Mouse (Mus musculus) hindbrain, postnatal 0 days (tissue): ENCODE measurements around the gene Mroh8. TPM values are rescaled to one million over a fixed set of nuclear protein-coding genes. Genes with fewer than 3 reads are reported as not detected.
A peak's percentile ranks its signal among the peaks of the same experiment; 100 is the strongest.

Experiments used
- ATAC-seq: fragments of 200-750 bp; cut with Nextera tagmentation; 2 replicates; pipeline ENCODE4 v1.8.0; 2017; ENCODE audit warnings: mild to moderate bottlenecking, moderate TSS enrichment, moderate library complexity
- DNase-seq: peaks from one replicate; pipeline ENCODE4 v3.0.0-alpha.2; 2015; ENCODE audit warnings: low spot score
- H3K27ac ChIP-seq: fragments of 300-500 bp; sonication (generic); 2 replicates; pipeline ENCODE4 v1.5.1; 2014; ENCODE audit warnings: mild to moderate bottlenecking
- H3K27me3 ChIP-seq: fragments of 300-500 bp; sonication (generic); 2 replicates; pipeline ENCODE4 v1.6.1; 2014; ENCODE audit warnings: low read length, mixed read lengths; ENCODE audit not compliant: insufficient read depth
- H3K36me3 ChIP-seq: fragments of 300-500 bp; sonication (generic); 2 replicates; pipeline ENCODE4 v1.6.1; 2014; ENCODE audit warnings: low read length, mixed read lengths; ENCODE audit not compliant: insufficient read depth
- H3K4me1 ChIP-seq: fragments of 300-500 bp; sonication (generic); 2 replicates; pipeline ENCODE4 v1.6.1; 2014; ENCODE audit warnings: antibody characterized with exemption, low read length, mixed read lengths; ENCODE audit not compliant: insufficient read depth
- H3K4me2 ChIP-seq: fragments of 300-500 bp; sonication (generic); 2 replicates; pipeline ENCODE4 v1.6.1; 2014; ENCODE audit warnings: low read depth, mild to moderate bottlenecking, low read length, moderate library complexity, mixed read lengths
- H3K4me3 ChIP-seq: fragments of 300-500 bp; sonication (generic); 2 replicates; pipeline ENCODE4 v1.5.1; 2014; ENCODE audit warnings: low read length
- H3K9ac ChIP-seq: fragments of 300-500 bp; sonication (generic); replicated peaks from 2 replicates; pipeline ENCODE4 v1.6.1; 2014; ENCODE audit warnings: mild to moderate bottlenecking, low read length, moderate library complexity, mixed read lengths
- H3K9me3 ChIP-seq: fragments of 300-500 bp; sonication (generic); 2 replicates; pipeline ENCODE4 v1.6.1; 2016; ENCODE audit warnings: low read length, mixed read lengths
- CTCF ChIP-seq: IDR thresholded peaks from 2 replicates; pipeline ENCODE4 v1.5.1; 2016; ENCODE audit warnings: antibody characterized with exemption, control low read depth, low read depth
- WGBS: fragments of 180-500 bp; shearing (Covaris S2); extraction: QIAGEN DNeasy Blood & Tissue Kit; methylation state at CpG from one replicate; pipeline ENCODE4 v1.1.7; 2014; 5-methylcytosine and 5-hydroxymethylcytosine counted together
- polyA plus RNA-seq: library from polyadenylated mRNA; unstranded; fragments of >200 nt; fragmentation: Nextera tagmentation; extraction: Ambion mirVana; gene quantifications from 2 replicates; pipeline ENCODE4 v1.2.1, GENCODE M21; 2015
- total RNA-seq: library from RNA; depleted of rRNA; stranded (reverse); fragments of >200 nt; gene quantifications from 2 replicates; pipeline ENCODE4 v1.2.3, GENCODE M21; 2014

The Mroh8 gene
- total and polyA plus RNA-seq, 2 experiments from 2014 or later: 0.70 TPM; not detected in 1

DNA sequence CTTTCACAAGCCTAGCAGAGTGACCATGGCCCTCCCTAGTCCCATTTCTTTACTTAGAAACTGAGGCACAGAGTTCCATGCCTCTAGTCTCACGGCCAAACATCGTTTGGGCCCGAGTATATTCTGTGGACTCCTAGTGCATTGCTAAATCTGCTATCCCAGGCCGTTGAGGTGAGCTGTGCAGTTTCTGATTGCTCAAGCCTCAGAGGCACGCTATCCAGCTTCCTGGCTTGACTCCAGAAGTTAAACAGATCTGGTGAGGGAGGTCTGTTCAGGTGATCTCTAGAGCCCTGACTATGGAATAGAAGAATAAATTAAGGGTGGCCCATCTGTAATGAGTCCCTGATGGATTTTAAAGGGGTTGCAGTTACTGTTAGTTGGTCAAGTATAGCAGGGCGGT is 37.9 kb upstream of the Mroh8 start:
- DNase-seq: no peak
- peaks cover 4% of the 10 kb centered on the region; the same call in 1 of the 2 replicates for H3K4me1 ChIP-seq

DNA sequence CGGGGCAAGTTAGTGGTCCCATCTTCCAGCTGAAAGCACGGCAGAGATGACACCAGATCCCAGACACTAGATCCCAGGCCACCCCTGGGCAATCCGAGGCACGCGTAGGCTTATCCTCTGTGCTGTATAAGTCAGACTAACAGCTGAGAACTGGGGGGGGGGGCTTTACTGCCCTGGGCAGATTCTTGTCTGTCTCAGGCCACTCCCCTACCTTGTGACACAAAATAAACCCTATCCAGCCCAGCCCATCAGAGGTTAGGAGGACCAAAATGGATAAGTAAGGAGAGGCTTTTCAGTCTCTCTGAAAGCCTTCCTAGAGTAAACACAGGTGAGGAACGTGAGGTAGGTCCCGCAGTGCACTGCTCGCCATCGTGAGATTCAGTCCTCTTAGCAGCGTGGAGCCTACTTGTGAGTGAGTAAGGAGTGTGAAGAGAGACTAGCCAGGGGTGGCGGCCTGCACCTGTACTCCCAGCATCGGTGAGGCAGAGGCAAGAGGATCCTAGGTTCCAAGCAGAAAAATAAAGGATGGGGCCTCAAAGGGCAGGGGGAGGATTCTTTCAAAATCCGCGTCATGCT is 37.1 kb upstream of the Mroh8 start:
- Histone ChIP-seq H3K27ac (no peak overlapping the region), H3K4me2 (no peak overlapping the region), H3K9me3 (no peaks in the 10 kb centered on the region), H3K36me3 (peaks cover 35% of the 10 kb centered on the region), H3K4me1 (peaks cover 4% of the 10 kb centered on the region; the same call in 1 of the 2 replicates), H3K27me3 (no peaks in the 10 kb centered on the region), H3K4me3 (no peak overlapping the region), H3K9ac (no peak overlapping the region)
- 82% methylated on average over 14 of the region's 14 CpGs for WGBS
- ATAC-seq: no peak
- no peak for DNase-seq
- no peak for TF ChIP-seq CTCF

More for the DNA sequence above, 37.9 kb upstream of the Mroh8 start:
- WGBS: 76% methylated on average over 6 of the region's 6 CpGs
- no peaks in the 10 kb centered on the region for H3K27me3 ChIP-seq
- H3K9ac ChIP-seq: no peak overlapping the region
- peaks cover 37% of the 10 kb centered on the region for H3K36me3 ChIP-seq
- H3K9me3 ChIP-seq: no peaks in the 10 kb centered on the region
- H3K27ac ChIP-seq: no peak overlapping the region
- TF ChIP-seq CTCF: no peak
- no peak overlapping the region for H3K4me2 ChIP-seq
- H3K4me3 ChIP-seq: no peak overlapping the region
- ATAC-seq: no peak

DNA sequence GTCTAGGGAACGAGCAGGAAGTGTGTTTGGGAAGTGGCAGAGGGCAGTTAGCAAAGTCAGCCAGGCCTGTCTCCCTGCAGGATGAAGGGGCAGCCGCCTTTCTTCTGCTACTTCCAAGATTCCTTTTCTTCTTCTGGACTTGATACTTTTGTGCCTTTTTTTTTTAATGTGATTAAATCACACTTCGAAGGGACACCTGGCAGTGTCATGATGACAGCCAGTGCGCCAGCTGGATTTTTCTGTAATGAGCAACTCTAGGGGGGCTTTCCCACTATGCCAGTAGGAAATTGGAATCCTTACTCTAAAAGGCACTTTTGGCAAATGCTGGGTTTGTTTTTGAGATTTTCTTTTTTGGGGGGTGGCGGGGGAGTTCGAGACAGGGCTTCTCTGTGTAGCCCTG is 36.1 kb upstream of the Mroh8 start:
- DNase-seq (no peak), ATAC-seq (no peak)
- no peaks in the 10 kb centered on the region for H3K9me3 ChIP-seq
- H3K9ac ChIP-seq: no peak overlapping the region
- no peak overlapping the region for H3K4me3 ChIP-seq
- H3K36me3 ChIP-seq: peaks cover 35% of the 10 kb centered on the region
- H3K27ac ChIP-seq: 0 out of 2 replicates have a peak overlapping the region, but pooled peaks have one; percentile 68
- H3K4me2 ChIP-seq: no peak overlapping the region
- no peaks in the 10 kb centered on the region for H3K27me3 ChIP-seq
- peaks cover 4% of the 10 kb centered on the region; the same call in 1 of the 2 replicates for H3K4me1 ChIP-seq
- TF ChIP-seq CTCF: no peak
- WGBS: 71% methylated on average over 6 of the region's 6 CpGs

DNA sequence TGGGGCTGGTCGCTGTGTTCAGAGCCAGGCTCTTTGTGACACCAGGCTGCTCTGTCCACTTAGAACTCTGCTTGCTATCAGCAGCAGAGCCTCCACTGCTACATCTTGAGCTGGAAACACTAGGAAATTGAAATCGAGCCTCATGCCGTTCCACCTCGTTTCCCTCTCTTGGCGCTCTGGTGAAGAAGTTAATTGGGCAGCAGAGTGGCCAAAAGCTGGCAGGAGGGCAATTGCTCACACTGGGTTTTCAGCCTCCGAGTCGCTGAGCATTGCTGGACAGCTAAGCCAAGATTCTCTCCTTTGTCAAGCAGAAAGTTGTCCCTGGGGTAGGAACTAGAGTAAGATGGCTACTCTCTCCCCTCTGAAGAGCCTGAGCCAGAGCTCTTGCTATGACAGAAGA is 35.0 kb upstream of the Mroh8 start:
- H3K9me3 ChIP-seq: no peaks in the 10 kb centered on the region
- 31% methylated on average over 7 of the region's 7 CpGs for WGBS
- peaks cover 40% of the 10 kb centered on the region for H3K36me3 ChIP-seq
- peak; percentile 67 for ATAC-seq
- H3K27me3 ChIP-seq: no peaks in the 10 kb centered on the region
- TF ChIP-seq CTCF: no peak
- no peak overlapping the region for H3K4me2 ChIP-seq
- peaks cover 4% of the 10 kb centered on the region; the same call in 1 of the 2 replicates for H3K4me1 ChIP-seq
- H3K9ac ChIP-seq: no peak overlapping the region
- H3K4me3 ChIP-seq: no peak overlapping the region
- DNase-seq: peak; percentile 84
- H3K27ac ChIP-seq: peak overlapping the region; percentile 68

DNA sequence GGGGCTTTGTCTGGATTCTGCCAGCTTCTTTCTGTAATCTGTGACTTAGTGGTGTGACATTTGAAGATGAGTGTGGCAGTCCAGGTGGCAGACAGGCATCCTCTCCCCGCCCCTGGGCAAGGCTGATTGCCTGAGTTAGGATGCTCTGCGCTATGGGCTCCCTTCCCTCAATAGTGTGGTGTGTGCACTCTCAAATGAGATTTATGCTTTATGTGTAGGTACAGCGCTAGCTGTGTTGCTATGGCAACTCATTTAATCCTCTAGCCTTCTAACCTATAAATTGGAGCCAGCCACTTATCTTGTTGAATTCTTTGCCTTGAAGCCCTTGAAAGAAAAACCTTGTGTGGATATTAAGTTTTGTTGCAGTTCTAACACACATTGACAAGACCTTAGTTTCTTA is 34.4 kb upstream of the Mroh8 start:
- Histone ChIP-seq H3K4me3 (no peak overlapping the region), H3K27me3 (no peaks in the 10 kb centered on the region), H3K4me2 (no peak overlapping the region), H3K36me3 (peaks cover 40% of the 10 kb centered on the region), H3K9me3 (no peaks in the 10 kb centered on the region), H3K27ac (peak overlapping the region; percentile 68), H3K4me1 (peaks cover 4% of the 10 kb centered on the region; the same call in 1 of the 2 replicates), H3K9ac (no peak overlapping the region)
- 0 out of 2 replicates have a peak, but pooled peaks have one; percentile 41 for ATAC-seq
- TF ChIP-seq CTCF: no peak
- peak; percentile 49 for DNase-seq
- 54% methylated on average over 3 of the region's 3 CpGs for WGBS

DNA sequence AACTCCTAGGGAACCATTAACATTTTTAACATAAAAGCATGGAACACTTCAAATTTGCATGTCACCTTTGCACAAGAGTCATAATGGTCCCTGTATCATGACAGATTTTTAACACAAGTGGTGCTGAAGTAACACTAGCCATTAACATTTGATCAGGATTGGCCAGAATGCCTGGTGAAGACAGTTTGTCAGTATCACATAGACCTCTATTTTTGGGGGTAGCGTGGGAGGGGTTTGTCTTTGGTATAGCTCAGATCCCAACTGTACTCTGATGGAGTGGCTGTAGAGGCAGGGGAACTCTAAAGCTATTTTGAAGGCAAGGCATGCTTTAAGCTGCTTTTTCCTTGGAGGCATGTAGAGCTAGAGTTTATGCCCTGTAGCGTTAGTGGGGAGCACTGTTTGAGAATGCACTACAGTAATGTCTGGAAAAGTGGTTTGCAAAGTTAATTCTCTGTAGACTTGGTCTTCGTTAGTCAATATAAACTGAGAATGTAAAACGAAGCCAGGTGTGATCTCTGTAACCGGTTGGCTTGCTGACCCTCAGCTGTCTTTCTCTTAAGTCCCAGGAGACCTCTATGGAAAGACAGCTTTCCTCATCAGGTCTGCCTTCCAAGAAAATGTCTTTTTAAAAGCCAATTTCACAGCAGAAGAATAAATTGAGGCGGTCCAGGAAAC is 31.8 kb upstream of the Mroh8 start:
- no peak for TF ChIP-seq CTCF
- Histone ChIP-seq H3K36me3 (peaks cover 20% of the 10 kb centered on the region), H3K4me2 (no peak overlapping the region), H3K4me1 (peaks cover 4% of the 10 kb centered on the region; the same call in 1 of the 2 replicates), H3K27me3 (no peaks in the 10 kb centered on the region), H3K9ac (no peak overlapping the region), H3K9me3 (no peaks in the 10 kb centered on the region), H3K4me3 (no peak overlapping the region), H3K27ac (no peak overlapping the region)
- ATAC-seq (no peak), DNase-seq (no peak)
- 83% methylated on average over 6 of the region's 6 CpGs for WGBS

DNA sequence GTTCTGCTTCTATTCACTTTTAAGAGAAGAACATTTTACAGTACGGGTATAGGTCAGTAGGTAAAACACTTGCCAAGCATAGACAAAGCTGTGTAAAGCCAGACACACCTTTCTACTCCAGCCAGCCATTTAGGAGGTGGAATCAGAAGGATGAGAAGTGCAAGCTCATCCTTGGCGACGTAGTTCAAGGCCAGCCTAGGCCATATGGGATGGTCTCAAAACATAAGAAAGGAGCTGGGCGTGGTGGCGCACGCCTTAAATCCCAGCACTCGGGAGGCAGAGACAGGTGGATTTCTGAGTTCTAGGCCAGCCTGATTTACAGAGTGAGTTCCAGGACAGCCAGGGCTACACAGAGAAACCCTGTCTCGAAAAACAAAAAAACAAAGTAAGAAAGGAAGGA is 30.3 kb upstream of the Mroh8 start:
- TF ChIP-seq CTCF: no peak
- ATAC-seq: no peak
- Histone ChIP-seq H3K27ac (no peak overlapping the region), H3K9me3 (no peaks in the 10 kb centered on the region), H3K4me2 (no peak overlapping the region), H3K9ac (no peak overlapping the region), H3K27me3 (no peaks in the 10 kb centered on the region), H3K4me1 (peaks cover 4% of the 10 kb centered on the region; the same call in 1 of the 2 replicates), H3K4me3 (no peak overlapping the region), H3K36me3 (peaks cover 12% of the 10 kb centered on the region; the same call in 1 of the 2 replicates)
- 95% methylated on average over 8 of the region's 8 CpGs for WGBS
- no peak for DNase-seq
